Mouse (Mus musculus) limb, embryonic 15.5 days (tissue): ENCODE measurements around the gene H2-Eb1. TPM values are rescaled to one million over a fixed set of nuclear protein-coding genes. Genes with fewer than 3 reads are reported as not detected.

ENCODE experiments used
- ATAC-seq: fragments of 200-750 bp; cut with Nextera tagmentation; 2 replicates; pipeline ENCODE4 v1.8.0; 2017; ENCODE audit warnings: low read depth, moderate TSS enrichment; ENCODE audit not compliant: insufficient number of reproducible peaks, low FRiP score, low TSS enrichment
- H3K27ac ChIP-seq: fragments of 300-500 bp; sonication (generic); 2 replicates; pipeline ENCODE4 v1.5.1; 2015; ENCODE audit warnings: moderate library complexity, mild to moderate bottlenecking, inconsistent platforms
- H3K27me3 ChIP-seq: fragments of 300-500 bp; sonication (generic); 2 replicates; pipeline ENCODE4 v1.6.1; 2015; ENCODE audit warnings: inconsistent platforms
- H3K36me3 ChIP-seq: fragments of 300-500 bp; sonication (generic); 2 replicates; pipeline ENCODE4 v1.6.1; 2015; ENCODE audit warnings: inconsistent platforms
- H3K4me1 ChIP-seq: fragments of 300-500 bp; sonication (generic); 2 replicates; pipeline ENCODE4 v1.6.1; 2015; ENCODE audit warnings: inconsistent platforms
- H3K4me2 ChIP-seq: fragments of 300-500 bp; sonication (generic); 2 replicates; pipeline ENCODE4 v1.6.1; 2015; ENCODE audit warnings: mild to moderate bottlenecking, inconsistent platforms
- H3K4me3 ChIP-seq: fragments of 300-500 bp; sonication (generic); 2 replicates; pipeline ENCODE4 v1.5.1; 2015; ENCODE audit warnings: mild to moderate bottlenecking, inconsistent platforms
- H3K9ac ChIP-seq: fragments of 300-500 bp; sonication (generic); 2 replicates; pipeline ENCODE4 v1.6.1; 2015; ENCODE audit warnings: inconsistent platforms
- H3K9me3 ChIP-seq: fragments of 300-500 bp; sonication (generic); 2 replicates; pipeline ENCODE4 v1.6.1; 2016; ENCODE audit warnings: inconsistent platforms
- WGBS: fragments of 180-500 bp; shearing (Covaris S2); methylation state at CpG from one replicate; pipeline ENCODE4 v1.1.7; 2015; 5-methylcytosine and 5-hydroxymethylcytosine counted together
- polyA plus RNA-seq: library from polyadenylated mRNA; unstranded; fragments of >200 nt; fragmentation: Nextera tagmentation; extraction: Ambion mirVana; gene quantifications from 2 replicates; pipeline ENCODE4 v1.2.1, GENCODE M21; 2015

The H2-Eb1 gene
- polyA plus RNA-seq, 1 experiment from 2014 or later, result 3.8 TPM

DNA sequence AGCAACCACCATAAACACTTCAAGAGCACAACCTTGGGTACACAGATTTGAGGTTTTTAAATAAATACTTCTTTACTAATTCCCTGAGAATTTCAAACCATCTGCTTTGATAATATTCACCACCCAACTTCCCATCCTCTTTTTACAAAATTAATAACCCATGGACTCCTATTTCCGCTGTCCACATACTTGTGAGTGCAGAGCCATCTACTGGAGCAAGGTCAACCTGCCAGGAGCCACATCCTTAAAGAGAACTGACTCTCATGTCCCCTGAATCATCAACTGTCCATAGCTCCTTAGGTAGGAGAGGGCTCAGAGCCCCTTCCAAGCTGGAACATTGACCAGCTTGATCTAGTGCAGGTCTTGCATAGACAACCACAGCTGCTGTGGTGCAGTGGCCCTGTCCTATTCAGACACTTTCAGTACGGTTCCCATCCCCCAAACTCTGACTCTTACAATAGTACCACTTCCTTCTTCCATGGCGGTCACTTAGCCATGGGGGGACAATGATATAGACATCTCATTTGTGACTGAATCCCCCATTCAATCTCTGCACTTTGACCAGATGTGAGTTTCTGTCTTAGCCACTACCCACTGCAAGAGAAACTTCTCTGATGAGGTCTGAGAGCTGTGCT is 58.1 kb downstream of the H2-Eb1 start:
- Histone ChIP-seq H3K9ac (no peak overlapping the region), H3K4me1 (no peaks in the 10 kb centered on the region), H3K36me3 (no peaks in the 10 kb centered on the region), H3K4me3 (no peak overlapping the region), H3K27me3 (no peaks in the 10 kb centered on the region), H3K4me2 (no peak overlapping the region), H3K27ac (no peak overlapping the region), H3K9me3 (no peaks in the 10 kb centered on the region)
- 75% methylated on average over 3 of the region's 3 CpGs for WGBS
- no peak for ATAC-seq

- H3K4me3 ChIP-seq, result no peak overlapping the region
- H3K9me3 ChIP-seq, result no peaks in the 10 kb centered on the region
- H3K9ac ChIP-seq, result no peak overlapping the region
- H3K27me3 ChIP-seq, result no peaks in the 10 kb centered on the region
- no peak overlapping the region for H3K27ac ChIP-seq
- ATAC-seq, result no peak
- H3K4me2 ChIP-seq, result no peak overlapping the region
- H3K4me1 ChIP-seq, result no peaks in the 10 kb centered on the region
- WGBS, result 75% methylated on average over 10 of the region's 10 CpGs
- H3K36me3 ChIP-seq, result no peaks in the 10 kb centered on the region
Observed at GRCm38 (mm10) chr17:34365031-34365430, 59.4 kb downstream of the H2-Eb1 start.

Other genes with a start within 250 kb of the H2-Eb1 start
- gene H2-Oa, start 213.5 kb upstream of the H2-Eb1 start, polyA plus RNA-seq, result 0.61 and 0.79 TPM in 2 replicates
- gene H2-DMa, start 186.3 kb upstream of the H2-Eb1 start, polyA plus RNA-seq, result 13.4 and 15.2 TPM in 2 replicates
- gene Brd2, start 183.2 kb upstream of the H2-Eb1 start, polyA plus RNA-seq, result 104 and 112 TPM in 2 replicates
- gene H2-DMb2, start 162.6 kb upstream of the H2-Eb1 start, polyA plus RNA-seq, result 0.37 and 0.38 TPM in 2 replicates
- gene H2-DMb1, start 152.8 kb upstream of the H2-Eb1 start, polyA plus RNA-seq, result 2.6 and 3.3 TPM in 2 replicates
- gene Tap1, start 118.3 kb upstream of the H2-Eb1 start, polyA plus RNA-seq, result 13.2 and 13.4 TPM in 2 replicates
- gene Psmb9, start 118.1 kb upstream of the H2-Eb1 start, polyA plus RNA-seq, result 3.1 and 3.4 TPM in 2 replicates
- 11.7 and 12.1 TPM in 2 replicates for gene Psmb8, start 108.1 kb upstream of the H2-Eb1 start, polyA plus RNA-seq
- 5.9 and 6.1 TPM in 2 replicates for gene Tap2, start 102.3 kb upstream of the H2-Eb1 start, polyA plus RNA-seq
- gene H2-Ob, start 67.0 kb upstream of the H2-Eb1 start, polyA plus RNA-seq, result 0.32 TPM in 1 of 2 replicates, not detected in the other
- gene H2-Ab1, start 48.2 kb upstream of the H2-Eb1 start, polyA plus RNA-seq, result 5.8 and 7.5 TPM in 2 replicates
- 2.9 and 3.3 TPM in 2 replicates for gene H2-Aa, start 18.0 kb upstream of the H2-Eb1 start, polyA plus RNA-seq
- gene H2-Eb2, start 19.8 kb downstream of the H2-Eb1 start, polyA plus RNA-seq, result not detected in 2 replicates
- gene Btnl2, start 49.0 kb downstream of the H2-Eb1 start, polyA plus RNA-seq, result 0.20 TPM in 2 replicates
- gene Btnl1, start 71.3 kb downstream of the H2-Eb1 start, polyA plus RNA-seq, result not detected in 2 replicates
- 0.61 TPM in 1 of 2 replicates, not detected in the other for gene BC051142, start 93.0 kb downstream of the H2-Eb1 start, polyA plus RNA-seq
- gene Btnl4, start 171.5 kb downstream of the H2-Eb1 start, polyA plus RNA-seq, result not detected in 2 replicates
- gene Btnl6, start 211.5 kb downstream of the H2-Eb1 start, polyA plus RNA-seq, result not detected in 2 replicates